ENCODE assay signal across 9 mouse cellular contexts in genomic region chr10:62863563-62863962, GRCm38 (mm10). TPM values are rescaled to one million over a fixed set of nuclear protein-coding genes. Genes with fewer than 3 reads are reported as not detected.
DNase-seq lines count a peak whose midpoint lies in the region; ATAC-seq lines count a peak whose summit lies in the region.
"Had no signal": no experiment of that assay in that cellular context is flagged by ENCODE, and none has a peak within 500 bp of the region (broad histone marks: within the 10 kb centered on the region; RNA-seq: fewer than 3 reads in every experiment).

No protein-coding gene starts in this region.

- H3K4me1 ChIP-seq in lung, embryonic 15.5 days, result peaks cover 24% of the 10 kb centered on the region
- peaks cover 50% of the 10 kb centered on the region for H3K4me1 ChIP-seq in megakaryocyte, embryonic 14.5 days

- peak; percentile 23 to 41 for DNase-seq in cerebellum, postnatal 14 days
- DNase-seq in cerebellum, adult 8-10 months, result no peak
- DNase-seq in lung, postnatal 14 days, result no peak
- DNase-seq in frontal cortex, adult 2 months (ENCODE audit: extremely low spot score in 1 of 2, low spot score in 1 of 2), result no peak
- no peak for DNase-seq in cerebellum, postnatal 4 days (ENCODE audit: low spot score in 2 of 2)
- no peak for DNase-seq in testis, postnatal 10 days (ENCODE audit: low spot score)
- DNase-seq: thymus, postnatal 36 days had no signal

- ATAC-seq in lung, embryonic 15.5 days (ENCODE audit: borderline replicate concordance, extremely low read depth, low FRiP score, low TSS enrichment), result no peak

- no peaks in the 10 kb centered on the region for H3K27me3 ChIP-seq in lung, embryonic 15.5 days
- H3K27me3 ChIP-seq in megakaryocyte, embryonic 14.5 days (replicated peaks), result peaks cover 11% of the 10 kb centered on the region

- peak overlapping the region; percentile 75; the same call in 1 of the 2 replicates for H3K4me2 ChIP-seq in lung, embryonic 15.5 days

- no peaks in the 10 kb centered on the region for H3K9me3 ChIP-seq in lung, embryonic 15.5 days
- H3K9me3 ChIP-seq in megakaryocyte, embryonic 14.5 days, result no peaks in the 10 kb centered on the region

- H3K9ac ChIP-seq in lung, embryonic 15.5 days, result no peak overlapping the region

- H3K4me3 ChIP-seq in lung, embryonic 15.5 days, result 0 out of 2 replicates have a peak overlapping the region, but pooled peaks have one; percentile 2
- H3K4me3 ChIP-seq in megakaryocyte, embryonic 14.5 days (replicated peaks), result peak overlapping the region; percentile 67

- WGBS in lung, embryonic 15.5 days, result 47% methylated on average over 3 of the region's 3 CpGs

- peaks cover 3% of the 10 kb centered on the region; the same call in 1 of the 2 replicates for H3K36me3 ChIP-seq in lung, embryonic 15.5 days
- H3K36me3 ChIP-seq in megakaryocyte, embryonic 14.5 days (replicated peaks; ENCODE audit: low read length), result peaks cover 5% of the 10 kb centered on the region

- H3K27ac ChIP-seq in lung, embryonic 15.5 days, result no peak overlapping the region

RNA-seq across cellular contexts. Expression of gene Tet1, which starts 45.2 kb away (rescaled TPM):
- polyA plus RNA-seq in lung, embryonic 15.5 days (2015; fragmentation: Nextera tagmentation; extraction: Ambion mirVana), result 27.7 and 28.5 TPM in 2 replicates
- polyA plus RNA-seq in megakaryocyte, embryonic 14.5 days (2012; ENCODE audit: insufficient read depth, low replicate concordance), result 0.01 TPM in 1 of 2 replicates, not detected in the other
- 4.0 and 4.3 TPM in 2 replicates for polyA plus RNA-seq in frontal cortex, adult 2 months (2012; rRNA removed)

RNA-seq across cellular contexts. Expression of gene Slc25a16, which starts 56.9 kb away (rescaled TPM):
- 14.8 and 15.7 TPM in 2 replicates for polyA plus RNA-seq in lung, embryonic 15.5 days (2015; fragmentation: Nextera tagmentation; extraction: Ambion mirVana)
- 4.6 and 4.9 TPM in 2 replicates for polyA plus RNA-seq in megakaryocyte, embryonic 14.5 days (2012; ENCODE audit: insufficient read depth, low replicate concordance)
- polyA plus RNA-seq in frontal cortex, adult 2 months (2012; rRNA removed), result 34.4 and 37.9 TPM in 2 replicates

Comparison
In these comparisons a context has a peak if more than half of its experiments do, and no peak if none do; other contexts are left out.
1. DNase-seq: peak in cerebellum, postnatal 14 days (2 of 2); none in cerebellum, adult 8-10 months (single experiment), lung, postnatal 14 days (single experiment), frontal cortex, adult 2 months (0 of 2), cerebellum, postnatal 4 days (0 of 2) and testis, postnatal 10 days (single experiment).